8 mouse cellular contexts compared by ENCODE assay signal in genomic region chr12:24709831-24710508, GRCm38 (mm10). TPM values are rescaled to one million over a fixed set of nuclear protein-coding genes. Genes with fewer than 3 reads are reported as not detected.
DNase-seq lines count a peak whose midpoint lies in the region; ATAC-seq and TF ChIP-seq lines count a peak whose summit lies in the region.

No protein-coding gene starts in this region.

- H3K4me2 ChIP-seq in embryonic facial prominence, embryonic 13.5 days: peak overlapping the region; percentile 89

- peak overlapping the region; percentile 86 for H3K27ac ChIP-seq in embryonic facial prominence, embryonic 13.5 days
- no peak overlapping the region for H3K27ac ChIP-seq in layer of hippocampus, adult 2 months

- no peaks in the 10 kb centered on the region for H3K27me3 ChIP-seq in embryonic facial prominence, embryonic 13.5 days

- H3K9me3 ChIP-seq in embryonic facial prominence, embryonic 13.5 days: no peaks in the 10 kb centered on the region

- no peak for ATAC-seq in embryonic facial prominence, embryonic 13.5 days (ENCODE audit: insufficient number of reproducible peaks, insufficient read depth, low FRiP score, low TSS enrichment, low read depth)

- peak; percentile 36 to 91 for DNase-seq in frontal cortex, adult 2 months (ENCODE audit: extremely low spot score in 1 of 2, low spot score in 1 of 2)
- no peak for DNase-seq in frontal cortex, postnatal 14 days (ENCODE audit: low spot score in 2 of 2)
- DNase-seq in ZHBTc4 (ENCODE audit: low read depth, low spot score): peak; percentile 94
- DNase-seq in heart, postnatal 10 days: peak; percentile 78 to 85
- peak; percentile 66 to 78 for DNase-seq in layer of hippocampus, adult 2 months (ENCODE audit: low spot score in 2 of 2)
- peak; percentile 89 for DNase-seq in lung, postnatal 25 days (ENCODE audit: low spot score)
- peak; percentile 60 to 68 for DNase-seq in right cerebral cortex, postnatal 10 days (ENCODE audit: low spot score in 2 of 2)

- peaks cover 46% of the 10 kb centered on the region for H3K4me1 ChIP-seq in embryonic facial prominence, embryonic 13.5 days

- H3K36me3 ChIP-seq in embryonic facial prominence, embryonic 13.5 days: peaks cover 36% of the 10 kb centered on the region

- peak; percentile 78 for TF ChIP-seq CTCF in layer of hippocampus, adult 2 months (conservative IDR thresholded peaks at IDR 0.05)

- peak overlapping the region; percentile 82 for H3K4me3 ChIP-seq in embryonic facial prominence, embryonic 13.5 days
- H3K4me3 ChIP-seq in layer of hippocampus, adult 2 months: no peak overlapping the region

- peak overlapping the region; percentile 86 for H3K9ac ChIP-seq in embryonic facial prominence, embryonic 13.5 days

- 24% methylated on average over 5 of the region's 5 CpGs for WGBS in embryonic facial prominence, embryonic 13.5 days

- intact Hi-C loops in heart, postnatal 10 days (cut with DNase I): loop anchor here (1.0 to 2.0 kb wide), 2 partner anchors 123 to 238 kb away; no protein-coding TSS in a partner anchor

RNA-seq across cellular contexts. Expression of gene Rrm2, which starts 1.9 kb away (rescaled TPM):
- polyA plus RNA-seq in frontal cortex, adult 2 months (2012; rRNA removed): 2.0 and 2.2 TPM in 2 replicates
- polyA plus RNA-seq in embryonic facial prominence, embryonic 13.5 days (2015; fragmentation: Nextera tagmentation; extraction: Ambion mirVana): 214 and 235 TPM in 2 replicates
- 10 to 100 TPM; 44.3 to 46.4 TPM for total RNA-seq in heart, postnatal 10 days (2021)
- total RNA-seq in layer of hippocampus, adult 2 months (2021): 1 to 10 TPM; 2.0 to 2.2 TPM

RNA-seq across cellular contexts. Expression of gene Cys1, which starts 28.4 kb away (rescaled TPM):
- polyA plus RNA-seq in frontal cortex, adult 2 months (2012; rRNA removed): 8.5 and 9.6 TPM in 2 replicates
- 3.8 and 4.0 TPM in 2 replicates for polyA plus RNA-seq in embryonic facial prominence, embryonic 13.5 days (2015; fragmentation: Nextera tagmentation; extraction: Ambion mirVana)
- total RNA-seq in heart, postnatal 10 days (2021): 1 to 10 TPM; 5.1 to 5.9 TPM
- 10 to 100 TPM; 22.8 to 28.6 TPM for total RNA-seq in layer of hippocampus, adult 2 months (2021)

RNA-seq across cellular contexts. Expression of gene Klf11, which starts 58.9 kb away (rescaled TPM):
- 6.3 and 6.7 TPM in 2 replicates for polyA plus RNA-seq in frontal cortex, adult 2 months (2012; rRNA removed)
- polyA plus RNA-seq in embryonic facial prominence, embryonic 13.5 days (2015; fragmentation: Nextera tagmentation; extraction: Ambion mirVana): 11.2 and 13.4 TPM in 2 replicates
- total RNA-seq in heart, postnatal 10 days (2021): 10 to 100 TPM; 25.5 to 37.3 TPM
- total RNA-seq in layer of hippocampus, adult 2 months (2021): 1 to 10 TPM; 3.9 to 4.4 TPM

Comparison
In these comparisons a context has a peak if more than half of its experiments do, and no peak if none do; other contexts are left out.
1. DNase-seq: peak in frontal cortex, adult 2 months (2 of 2), ZHBTc4 (single experiment), heart, postnatal 10 days (2 of 2), layer of hippocampus, adult 2 months (2 of 2), lung, postnatal 25 days (single experiment) and right cerebral cortex, postnatal 10 days (2 of 2); none in frontal cortex, postnatal 14 days (0 of 2).
2. RNA of gene Rrm2, which starts 1.9 kb away (total RNA-seq): 44.3 to 46.4 TPM in heart, postnatal 10 days; 2.0 to 2.2 TPM in layer of hippocampus, adult 2 months; every median in the first group is over 10 times any median in the second.
3. RNA of gene Klf11, which starts 58.9 kb away (total RNA-seq): 25.5 to 37.3 TPM in heart, postnatal 10 days; 3.9 to 4.4 TPM in layer of hippocampus, adult 2 months; every median in the first group is over 4 times any median in the second.